In genomic region chr2:51933341-51934134, GRCm38 (mm10) we compare ENCODE assay signal across 8 mouse cellular contexts. TPM values are rescaled to one million over a fixed set of nuclear protein-coding genes. Genes with fewer than 3 reads are reported as not detected.
DNase-seq lines count a peak whose midpoint lies in the region; ATAC-seq and TF ChIP-seq lines count a peak whose summit lies in the region.

No protein-coding gene starts in this region.

- peak overlapping the region; percentile 76 for H3K4me2 ChIP-seq in embryonic facial prominence, embryonic 13.5 days

- H3K9me3 ChIP-seq in embryonic facial prominence, embryonic 13.5 days: no peaks in the 10 kb centered on the region

- H3K9ac ChIP-seq in embryonic facial prominence, embryonic 13.5 days: peak overlapping the region; percentile 78; the same call in 1 of the 2 replicates

- no peak overlapping the region for H3K27ac ChIP-seq in embryonic facial prominence, embryonic 13.5 days

- no peak for TF ChIP-seq CTCF in lung, adult 2 months (IDR thresholded peaks at IDR 0.05; ENCODE audit: insufficient read depth, low read length)

- no peak for ATAC-seq in embryonic facial prominence, embryonic 13.5 days (ENCODE audit: insufficient number of reproducible peaks, insufficient read depth, low FRiP score, low TSS enrichment, low read depth)

- TF ChIP-seq POLR2A in lung, adult 2 months (IDR thresholded peaks at IDR 0.05; ENCODE audit: borderline replicate concordance, extremely low read depth, low read depth, low read length): no peak

- H3K4me3 ChIP-seq in lung, adult 2 months (replicated peaks; ENCODE audit: extremely low read depth, low read depth, low read length): peak overlapping the region; percentile 52
- peak overlapping the region; percentile 60; the same call in 1 of the 2 replicates for H3K4me3 ChIP-seq in embryonic facial prominence, embryonic 13.5 days

- intact Hi-C loops in left cerebral cortex, postnatal 10 days (cut with DNase I): no loop called here

- H3K4me1 ChIP-seq in lung, adult 2 months (ENCODE audit: control insufficient read depth, insufficient read depth, low read length): peaks cover 13% of the 10 kb centered on the region
- H3K4me1 ChIP-seq in embryonic facial prominence, embryonic 13.5 days: peaks cover 5% of the 10 kb centered on the region; the same call in 1 of the 2 replicates

- H3K27me3 ChIP-seq in embryonic facial prominence, embryonic 13.5 days: peaks cover 4% of the 10 kb centered on the region; the same call in 1 of the 2 replicates

- WGBS in lung, adult 2 months: 20% methylated on average over 11 of the region's 12 CpGs
- WGBS in embryonic facial prominence, embryonic 13.5 days: 54% methylated on average over 12 of the region's 12 CpGs

- peaks cover 6% of the 10 kb centered on the region; the same call in 1 of the 2 replicates for H3K36me3 ChIP-seq in embryonic facial prominence, embryonic 13.5 days

- DNase-seq in adrenal gland, adult 2 months: peak; percentile 25
- no peak for DNase-seq in adrenal gland, postnatal 25 days
- no peak for DNase-seq in lung, adult 2 months
- DNase-seq in lung, postnatal 25 days (ENCODE audit: low spot score): no peak
- DNase-seq in liver: peak; percentile 62
- DNase-seq in ovary, postnatal 14 days (ENCODE audit: low spot score): no peak
- DNase-seq in left cerebral cortex, postnatal 10 days (ENCODE audit: extremely low spot score in 1 of 2, low spot score in 2 of 2): no peak

RNA-seq across cellular contexts. Expression of gene Rbm43, which starts 1.4 kb away (rescaled TPM):
- total RNA-seq in adrenal gland, adult 2 months (2021): 10 to 100 TPM; 14.2 to 19.2 TPM
- 13.2 and 15.0 TPM in 2 replicates for polyA plus RNA-seq in adrenal gland, adult 2 months (2012; rRNA removed)
- 16.8 and 18.0 TPM in 2 replicates for total RNA-seq in adrenal gland, postnatal 25 days (2021)
- polyA plus RNA-seq in lung, adult 2 months (2012; rRNA removed): 10.6 and 12.2 TPM in 2 replicates
- polyA plus RNA-seq in embryonic facial prominence, embryonic 13.5 days (2015; fragmentation: Nextera tagmentation; extraction: Ambion mirVana): 14.4 and 14.8 TPM in 2 replicates
- 10 to 100 TPM; 17.8 to 18.2 TPM for total RNA-seq in left cerebral cortex, postnatal 10 days (2021)

RNA-seq across cellular contexts. Expression of gene Nmi, which starts 39.8 kb away (rescaled TPM):
- 10 to 100 TPM in 1 of 2 experiments, 1 to 10 TPM in 1; 8.2 to 11.5 TPM for total RNA-seq in adrenal gland, adult 2 months (2021)
- 0.38 and 0.82 TPM in 2 replicates for polyA plus RNA-seq in adrenal gland, adult 2 months (2012; rRNA removed)
- total RNA-seq in adrenal gland, postnatal 25 days (2021): 8.8 and 15.1 TPM in 2 replicates
- 4.0 and 8.0 TPM in 2 replicates for polyA plus RNA-seq in lung, adult 2 months (2012; rRNA removed)
- 15.5 and 18.4 TPM in 2 replicates for polyA plus RNA-seq in embryonic facial prominence, embryonic 13.5 days (2015; fragmentation: Nextera tagmentation; extraction: Ambion mirVana)
- 1 to 10 TPM; 1.2 to 2.5 TPM for total RNA-seq in left cerebral cortex, postnatal 10 days (2021)

Comparison
In these comparisons a context has a peak if more than half of its experiments do, and no peak if none do; other contexts are left out.
1. DNase-seq: peak in adrenal gland, adult 2 months (single experiment) and liver (single experiment); none in adrenal gland, postnatal 25 days (single experiment), lung, adult 2 months (single experiment), lung, postnatal 25 days (single experiment), ovary, postnatal 14 days (single experiment) and left cerebral cortex, postnatal 10 days (0 of 2).